Mouse (Mus musculus) CH12.LX (cell line): ENCODE data around the gene Scarb2.

ENCODE experiments used
- BHLHE40 ChIP-seq: IDR thresholded peaks from 2 replicates; pipeline ENCODE4 v1.6.1; 2011; ENCODE audit warnings: mild to moderate bottlenecking, low read depth, low read length, improper control_type of control experiment
- CTCF ChIP-seq, 2 experiments: IDR thresholded peaks in 1 of 2; conservative IDR thresholded peaks in 1 of 2; 2 replicates each; pipeline ENCODE4 v1.5.1; 2011 to 2012; ENCODE audit warnings: low read depth in 2 of 2, low read length in 2 of 2, improper control_type of control experiment in 1 of 2, inconsistent platforms in 1 of 2, mild to moderate bottlenecking in 1 of 2, moderate library complexity in 1 of 2
- EP300 ChIP-seq: IDR thresholded peaks from 2 replicates; pipeline ENCODE4 v1.6.1; 2011; ENCODE audit warnings: low read length, improper control_type of control experiment
- POLR2A ChIP-seq: IDR thresholded peaks from 2 replicates; pipeline ENCODE4 v1.6.1; 2011; ENCODE audit warnings: low read depth, mild to moderate bottlenecking, improper control_type of control experiment, low read length
- ZMIZ1 ChIP-seq: IDR thresholded peaks from 2 replicates; pipeline ENCODE4 v1.6.1; 2012; ENCODE audit warnings: low read depth, mild to moderate bottlenecking, inconsistent platforms, low read length, improper control_type of control experiment

GRCm38 (mm10) chr5:92555905-92556304, 49.3 kb upstream of the Scarb2 start:
- no peak for TF ChIP-seq POLR2A
- TF ChIP-seq ZMIZ1: no peak
- no peak for TF ChIP-seq EP300
- TF ChIP-seq CTCF (conservative IDR thresholded peaks at IDR 0.05 in 1 of 2, IDR thresholded peaks at IDR 0.05 in 1 of 2; ENCODE audit: low read depth in 2 of 2, low read length in 2 of 2): no peak
- no peak for TF ChIP-seq BHLHE40
